Mouse (Mus musculus): ENCODE measurements at regions not wholly inside any gene's neighbourhood (a gene's known extent, or its start where the extent isn't known, plus 50 kb on each side); places are given as distances from the start of the nearest gene placed in this dataset.

- no peak for TF ChIP-seq POLR2A (IDR thresholded peaks at IDR 0.05; ENCODE audit: borderline replicate concordance, insufficient read depth, low read length)
- no peak for TF ChIP-seq CTCF (IDR thresholded peaks at IDR 0.05; ENCODE audit: borderline replicate concordance, insufficient read depth, low read depth, low read length)
Observed at GRCm38 (mm10) chr17:4940589-4940988, 53.5 kb upstream of the Arid1b start.

Measured in cerebellum, adult 2 months (tissue).